Mouse (Mus musculus) thymus, postnatal 36 days (tissue): ENCODE measurements around the gene Dirc2.
A peak's percentile ranks its signal among the peaks of the same experiment; 100 is the strongest.

Experiments
- DNase-seq, 2 experiments: peaks; one replicate each; pipeline ENCODE4 v3.0.0; 2022; ENCODE audit warnings: mixed read lengths in 2 of 2

Dirc2 gene

DNA sequence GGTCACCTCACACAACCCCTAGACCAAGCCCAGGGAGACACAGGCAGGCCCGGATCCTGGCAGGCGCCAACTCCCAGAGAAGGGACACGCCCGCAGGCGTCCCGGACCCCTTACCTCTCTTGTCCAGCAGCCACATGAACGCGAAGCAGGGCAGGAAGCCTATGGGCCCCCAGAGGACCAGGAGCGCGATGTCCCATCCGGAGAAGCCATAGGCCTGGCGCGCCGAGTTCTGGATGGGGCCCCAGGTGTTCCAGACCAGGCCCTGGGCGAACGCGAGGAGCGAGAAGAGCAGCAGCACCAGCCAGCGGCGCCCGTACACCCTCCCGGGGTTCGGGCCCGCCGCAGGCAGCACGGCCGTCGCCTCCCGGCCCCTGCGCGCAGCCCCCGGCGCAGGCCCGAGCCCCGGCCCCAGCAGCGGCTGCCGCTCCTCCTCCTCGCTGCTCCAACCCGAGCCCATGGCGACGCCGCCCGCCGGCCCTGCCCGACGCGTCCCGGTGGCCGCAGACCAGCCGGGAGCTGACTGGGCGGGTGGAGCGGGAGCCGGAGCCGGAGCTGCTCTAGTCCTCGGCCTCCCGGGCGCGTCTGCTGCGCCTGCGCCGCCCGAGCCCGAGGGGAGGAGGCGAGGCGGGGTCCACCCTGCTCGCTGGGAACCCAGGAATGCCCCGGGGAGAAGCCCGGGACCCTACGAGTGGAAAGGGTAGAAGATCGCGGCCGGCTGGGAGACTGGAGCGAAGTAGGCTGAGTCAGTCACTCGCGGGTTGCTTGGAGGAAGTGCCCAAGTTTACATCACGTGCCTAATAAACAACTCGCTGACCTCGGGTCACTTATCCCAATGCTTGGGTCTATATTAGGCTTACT lies at the start of gene Dirc2:
TSS of gene Dirc2 (minus strand) at position 572 of the 858 bp plus-strand sequence.
- DNase-seq = peak; percentile 72 to 74

DNA sequence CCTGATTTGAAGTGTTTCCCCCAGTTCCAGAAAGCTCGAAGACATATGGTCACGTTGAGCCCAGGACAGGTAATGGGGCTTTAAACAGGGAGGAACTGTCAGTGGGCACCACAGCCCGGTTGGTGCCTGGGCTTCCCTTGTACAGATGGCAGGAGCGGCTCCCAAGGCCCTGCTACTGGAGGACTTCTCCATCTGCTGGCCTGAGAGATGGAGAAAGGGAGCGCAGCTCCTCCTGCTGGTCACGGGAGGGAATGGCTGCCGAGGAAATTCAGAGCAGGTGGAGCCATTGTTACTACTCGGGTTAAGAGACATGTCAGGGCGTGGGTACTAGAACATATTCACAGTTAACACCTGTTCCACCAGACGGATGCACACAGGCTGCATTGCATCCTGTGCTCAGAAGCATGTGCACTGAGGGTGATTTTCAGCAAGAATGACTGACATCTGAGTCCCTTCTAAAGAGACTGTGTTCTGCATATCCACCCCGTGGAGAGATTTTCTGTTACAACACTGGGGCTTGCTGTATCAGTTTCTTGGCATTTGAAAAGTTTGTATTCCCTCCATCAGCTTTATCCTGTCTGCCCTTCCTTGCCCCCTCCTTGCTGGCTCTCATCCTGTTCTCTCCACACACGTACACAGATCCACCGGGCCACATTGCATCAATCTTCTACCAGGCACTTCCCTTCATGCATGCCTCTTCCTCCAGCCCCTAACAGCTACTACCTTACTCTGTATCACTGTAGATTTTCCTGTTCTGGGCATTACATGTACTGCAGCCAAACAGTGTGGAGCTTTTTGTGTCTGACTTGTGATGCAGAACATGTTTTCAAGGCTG lies 48.3 kb upstream of the Dirc2 start:
- DNase-seq = peak; percentile 84 to 86

DNA sequence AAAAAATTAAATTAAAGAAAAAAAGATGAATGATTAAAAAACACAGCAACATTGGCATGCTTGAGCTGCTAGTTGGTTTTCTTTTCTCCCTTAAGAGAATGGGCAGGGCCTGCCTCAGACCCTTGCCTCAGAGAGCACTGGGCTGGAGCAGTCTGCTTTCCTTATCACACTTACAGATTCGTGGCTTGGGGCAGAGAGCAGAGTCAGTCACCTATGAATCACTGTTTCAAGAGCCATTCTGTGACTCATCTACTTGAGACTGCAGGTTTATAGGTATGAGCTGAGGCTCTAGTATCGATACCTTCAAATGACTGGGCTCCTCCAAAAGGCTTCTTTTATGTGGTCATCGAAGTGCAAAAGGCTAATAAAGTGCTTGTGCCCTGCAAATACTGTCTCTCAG lies 44.0 kb upstream of the Dirc2 start:
- DNase-seq = no peak

DNA sequence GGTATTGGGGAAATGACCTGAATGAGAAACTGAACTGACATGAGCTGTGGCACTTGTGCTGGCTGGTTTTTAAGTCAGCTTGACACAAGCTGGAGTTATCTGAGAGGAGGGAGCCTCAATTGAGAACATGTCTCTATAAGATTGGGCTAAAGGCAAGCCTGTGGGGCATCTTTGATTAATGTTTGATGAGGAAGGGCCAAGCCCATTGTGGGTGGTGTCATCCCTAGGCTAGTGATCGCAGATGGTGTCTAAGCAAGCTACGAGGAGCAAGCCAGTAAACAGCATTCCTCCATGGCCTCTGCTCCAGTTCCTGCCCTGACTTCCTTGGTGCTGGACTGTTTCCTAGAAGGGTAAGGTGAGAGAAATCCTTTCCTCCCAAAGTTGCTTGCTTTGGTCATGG lies 39.7 kb upstream of the Dirc2 start:
- no peak for DNase-seq

DNA sequence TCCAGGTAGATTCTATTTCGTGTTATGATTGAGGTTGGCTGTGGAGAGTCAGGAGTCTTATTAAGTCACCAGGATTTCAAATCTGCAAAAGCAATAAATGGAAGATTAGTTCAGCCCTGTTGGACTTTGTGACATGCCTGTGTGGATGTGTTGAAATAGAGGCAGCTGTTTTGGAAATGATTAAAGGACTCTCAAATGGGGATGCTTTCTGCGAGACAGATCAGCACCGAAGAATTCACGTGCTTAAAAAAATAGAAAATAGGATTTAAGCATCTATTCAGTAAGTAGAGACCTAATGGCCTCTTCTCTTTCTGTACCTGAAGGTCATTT lies 38.5 kb upstream of the Dirc2 start:
- no peak for DNase-seq

DNA sequence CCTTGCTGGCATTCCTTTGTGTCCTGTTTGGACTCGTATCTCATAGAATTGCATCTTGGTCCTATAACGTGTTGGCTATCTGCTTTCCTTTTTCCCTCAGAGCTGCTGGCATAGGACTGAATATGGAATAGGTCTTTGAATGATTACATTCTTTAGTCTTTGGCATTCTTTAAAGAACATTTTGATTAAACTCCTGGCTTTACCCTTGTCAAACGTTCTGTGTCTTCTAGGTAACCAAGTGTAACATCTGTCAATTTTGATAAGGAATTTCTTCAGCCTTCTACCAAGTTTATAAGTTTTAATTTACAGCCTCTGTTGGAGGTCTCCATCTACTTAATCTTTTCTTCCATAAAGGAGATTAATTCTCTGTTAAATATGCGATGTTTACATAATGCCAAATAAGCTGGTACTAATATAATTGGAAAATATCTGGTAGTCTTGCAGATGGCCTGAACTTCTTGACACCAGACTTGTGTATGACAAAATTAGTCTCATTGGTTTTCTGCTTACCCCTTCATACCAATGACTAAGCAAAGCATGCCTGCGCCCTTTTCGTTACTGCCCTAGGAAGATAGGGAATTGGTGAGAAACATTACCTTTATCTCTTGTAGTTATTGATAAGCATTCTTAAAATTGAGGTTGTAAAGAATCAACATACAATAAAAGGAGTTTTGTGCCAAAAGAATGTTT lies 38.0 kb upstream of the Dirc2 start:
- DNase-seq = no peak

DNA sequence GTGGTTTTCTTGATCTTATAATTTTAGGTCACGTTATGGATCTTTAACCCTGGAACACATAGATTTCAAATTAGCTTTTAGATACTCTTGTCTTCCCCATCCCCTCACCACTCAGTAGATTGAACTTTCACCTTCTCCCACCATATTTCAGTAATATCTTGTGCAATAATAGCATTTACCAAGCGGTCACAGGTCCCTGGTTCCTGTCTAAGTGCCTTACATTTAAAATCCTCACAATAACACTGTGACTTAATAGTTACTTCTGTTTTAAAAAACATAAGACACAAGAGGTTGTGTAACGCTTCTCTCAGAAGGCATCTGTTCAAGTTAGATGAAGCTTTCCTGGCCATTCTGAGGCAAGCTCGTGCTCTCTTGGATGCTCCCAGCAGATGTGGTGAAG lies 34.6 kb upstream of the Dirc2 start:
- no peak for DNase-seq

DNA sequence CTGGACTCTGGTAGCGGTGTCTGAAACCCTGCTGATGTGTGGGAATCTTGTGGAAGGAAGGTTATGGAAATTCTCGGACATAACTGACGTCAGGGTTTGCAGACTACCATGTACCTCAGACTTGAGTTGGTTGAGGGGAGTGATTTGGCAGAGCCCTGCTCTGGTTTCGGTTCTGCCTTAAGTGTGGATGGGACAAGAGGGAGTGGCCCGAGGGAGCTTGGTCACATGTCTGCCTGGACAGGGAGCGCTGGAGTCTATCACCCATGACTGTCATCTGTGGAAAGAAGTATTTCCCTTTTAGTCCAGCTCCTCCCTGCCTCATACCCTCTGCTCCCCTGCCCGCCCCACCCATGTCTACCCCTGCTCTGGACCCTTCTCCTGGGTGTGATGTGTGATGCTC lies 33.0 kb upstream of the Dirc2 start:
- DNase-seq = no peak

DNA sequence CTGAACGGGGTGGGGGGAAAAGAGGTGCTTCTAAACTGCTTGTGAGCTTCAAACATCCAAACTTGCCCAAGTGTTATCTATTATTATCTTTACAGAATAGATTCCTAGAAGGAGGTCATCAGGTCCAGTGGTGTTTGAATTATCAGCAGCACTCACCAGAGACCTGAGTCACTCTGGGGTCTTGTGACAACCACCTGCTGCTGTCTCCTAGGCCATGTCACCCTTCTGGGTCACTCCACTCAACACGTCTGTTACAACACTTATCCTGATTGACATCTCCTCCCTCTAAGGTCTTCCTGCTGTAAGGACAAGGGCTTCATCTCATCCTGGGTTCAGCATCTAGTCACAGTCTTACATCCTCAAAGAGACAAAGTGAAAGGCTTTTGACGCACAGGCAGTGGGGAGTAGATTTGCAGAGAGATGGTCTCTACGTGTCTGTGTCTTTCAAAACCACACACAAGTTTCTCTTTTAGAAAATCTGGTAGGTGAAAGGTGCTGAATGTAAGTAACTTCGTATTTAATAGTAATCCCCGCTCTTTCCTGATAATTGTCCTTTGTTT lies 22.9 kb upstream of the Dirc2 start:
- no peak for DNase-seq

DNA sequence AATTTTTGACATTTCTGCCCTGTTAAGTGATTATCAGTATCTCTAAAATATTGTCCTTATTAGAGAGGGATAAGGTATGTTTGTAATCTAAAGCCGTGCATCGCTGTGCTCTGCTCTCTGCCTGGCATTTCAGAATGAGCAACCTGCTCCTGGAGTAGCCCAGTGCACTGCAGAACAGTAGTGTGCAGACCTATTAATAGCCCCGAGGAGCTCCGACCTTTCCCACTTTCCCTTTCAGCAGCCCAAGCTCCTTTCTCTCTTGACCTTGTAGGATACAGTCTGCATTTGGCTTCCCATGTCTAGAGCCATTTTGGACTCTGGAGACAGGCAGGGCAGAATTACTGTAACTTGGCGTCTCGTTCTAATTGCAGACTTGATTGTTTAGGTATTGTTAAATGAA lies 19.2 kb upstream of the Dirc2 start:
- DNase-seq = no peak

DNA sequence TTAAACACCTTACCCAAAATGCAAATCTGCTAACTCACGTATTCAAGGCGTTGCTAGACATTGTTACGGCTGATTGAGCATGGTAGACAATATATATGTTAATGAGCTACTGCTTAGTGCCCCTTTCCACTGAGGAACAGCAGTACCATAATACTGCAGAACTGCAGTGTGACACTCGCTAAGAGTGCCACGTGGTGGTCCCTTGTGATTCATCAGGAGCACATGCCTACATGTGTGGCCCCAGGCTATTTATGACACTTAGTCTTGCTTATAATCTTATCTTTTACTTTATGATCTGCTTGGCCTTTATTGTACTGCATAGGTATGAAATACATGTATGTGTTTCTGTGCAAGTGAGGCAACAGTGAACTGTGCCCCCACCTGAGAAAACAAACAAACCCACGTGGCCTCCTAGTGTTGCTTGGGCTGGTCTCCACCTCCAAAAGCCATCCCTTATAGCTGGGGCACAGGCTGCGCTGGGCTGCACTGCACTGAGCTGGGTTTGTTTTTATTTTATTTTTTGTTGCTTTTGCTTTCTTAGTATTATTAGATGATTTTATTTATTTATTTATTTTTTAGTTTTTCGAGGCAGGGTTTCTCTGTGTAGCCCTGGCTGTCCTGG lies 18.5 kb upstream of the Dirc2 start:
- no peak for DNase-seq

DNA sequence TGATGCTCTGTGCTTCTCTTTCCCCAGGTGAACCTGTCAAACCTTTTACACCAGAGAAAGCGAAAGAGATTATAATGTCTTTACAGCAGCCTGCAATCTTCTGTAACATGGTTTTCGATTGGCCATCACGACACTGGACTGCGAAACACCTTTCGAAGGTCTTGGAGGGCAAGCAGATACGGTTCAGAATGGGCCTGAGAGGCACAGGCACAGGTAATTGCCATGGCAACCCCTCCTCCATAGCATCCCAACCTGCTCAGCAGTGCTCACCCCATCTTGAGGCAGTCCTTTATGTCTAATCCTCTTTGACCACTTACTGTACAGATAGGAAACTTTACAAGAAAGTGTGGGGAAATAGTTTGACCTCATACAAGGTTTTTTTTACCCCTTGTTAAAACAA lies 18.0 kb upstream of the Dirc2 start:
- DNase-seq = no peak

DNA sequence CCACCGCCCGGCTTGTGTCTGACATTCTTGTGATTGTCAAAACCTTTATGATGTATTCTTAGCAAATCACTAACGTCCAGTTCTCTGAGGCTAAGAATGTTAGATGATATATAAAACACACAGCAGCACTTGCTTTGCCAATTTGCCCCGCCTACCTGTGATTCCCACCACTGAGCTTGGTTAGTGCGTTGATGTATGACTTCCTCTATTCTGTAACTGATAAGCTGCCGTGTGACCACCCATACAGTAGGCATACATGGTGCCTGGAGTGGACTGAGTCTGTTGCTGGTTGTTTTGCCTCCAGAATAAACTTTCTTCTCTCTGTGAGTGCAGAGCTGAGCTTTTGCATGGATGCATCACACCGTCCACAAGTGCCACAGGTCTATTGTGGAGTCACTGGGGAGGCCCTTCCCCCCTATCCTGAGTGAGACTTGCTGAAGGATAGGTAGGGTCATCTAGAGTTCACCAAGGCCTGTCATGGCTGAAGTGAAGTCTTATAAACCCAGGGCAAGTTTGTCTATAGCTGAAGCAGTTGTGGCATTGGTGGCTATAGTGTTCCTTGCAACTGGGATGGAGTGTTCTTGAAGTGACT lies 15.1 kb upstream of the Dirc2 start:
- DNase-seq = no peak

DNA sequence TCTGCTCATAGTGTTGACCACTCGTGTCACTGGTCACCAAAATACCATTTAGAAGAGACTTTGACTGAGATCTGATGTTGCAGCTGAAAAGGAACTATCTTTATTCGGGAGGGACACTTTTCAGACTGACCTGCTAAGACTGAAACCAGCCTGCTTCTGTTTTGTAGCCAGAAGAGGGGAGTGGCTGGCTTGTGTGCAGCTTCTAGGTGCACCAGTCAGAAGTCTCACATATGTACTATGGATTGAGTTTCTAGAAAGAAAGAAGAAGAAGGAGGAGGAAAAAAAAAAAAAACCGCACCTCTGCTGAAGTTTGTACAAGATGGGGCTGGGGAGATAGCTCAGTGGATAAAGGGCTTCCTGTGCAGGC lies 14.0 kb upstream of the Dirc2 start:
- no peak for DNase-seq

DNA sequence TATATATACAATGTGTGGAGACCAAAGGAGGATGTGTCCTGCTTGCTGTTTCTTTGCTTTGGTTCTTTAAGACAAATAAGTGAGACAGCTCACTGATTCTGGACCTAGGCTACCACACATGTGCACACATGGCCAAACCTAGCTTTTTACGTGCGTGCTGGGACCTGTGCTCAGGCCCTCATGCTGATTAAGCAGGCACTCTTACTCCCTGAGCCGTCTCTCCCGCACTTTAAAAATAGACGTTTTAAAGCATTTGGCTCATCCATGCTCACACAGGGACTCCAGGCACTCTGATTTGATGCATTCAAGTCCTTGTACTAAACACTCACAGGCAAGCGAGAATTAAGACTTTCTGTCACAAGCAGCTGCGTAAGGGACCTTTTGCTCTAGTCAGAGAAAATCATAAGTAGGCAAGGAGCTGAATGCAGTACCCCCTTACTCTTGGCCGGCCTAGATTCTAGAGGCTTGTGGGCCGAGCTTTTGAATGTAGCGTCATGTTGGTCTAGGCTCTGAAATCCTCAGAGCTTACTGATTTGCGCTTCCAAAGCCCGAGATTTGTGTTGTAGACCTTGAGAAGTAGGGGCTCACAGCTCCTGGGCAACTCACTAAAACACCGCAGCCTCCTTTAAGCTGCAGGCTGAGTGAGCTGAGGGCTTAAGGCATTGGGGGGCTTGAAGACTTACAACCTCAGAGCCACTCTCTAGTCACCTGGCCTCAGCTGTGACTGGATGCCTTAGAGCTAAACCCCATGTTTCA lies 13.5 kb upstream of the Dirc2 start:
- no peak for DNase-seq

DNA sequence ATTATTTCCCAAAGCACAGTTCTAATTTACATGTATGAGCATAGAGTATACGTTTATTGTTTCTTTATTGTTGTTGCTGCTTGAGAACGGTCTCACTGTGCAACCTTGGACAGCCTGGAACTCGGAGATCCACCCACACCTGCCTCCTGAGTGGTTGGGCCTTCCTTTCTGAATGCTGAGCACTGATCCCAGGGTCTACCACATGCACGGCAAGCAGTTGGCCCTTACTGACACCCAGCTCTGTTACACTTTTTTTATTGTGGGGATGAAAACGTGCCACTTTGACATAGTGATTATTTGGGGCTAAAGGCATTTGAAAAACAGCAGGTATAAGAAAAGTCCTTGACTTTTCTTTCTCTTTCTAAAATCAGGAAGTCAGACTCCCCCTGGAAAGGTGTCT lies 12.5 kb upstream of the Dirc2 start:
- no peak for DNase-seq

DNA sequence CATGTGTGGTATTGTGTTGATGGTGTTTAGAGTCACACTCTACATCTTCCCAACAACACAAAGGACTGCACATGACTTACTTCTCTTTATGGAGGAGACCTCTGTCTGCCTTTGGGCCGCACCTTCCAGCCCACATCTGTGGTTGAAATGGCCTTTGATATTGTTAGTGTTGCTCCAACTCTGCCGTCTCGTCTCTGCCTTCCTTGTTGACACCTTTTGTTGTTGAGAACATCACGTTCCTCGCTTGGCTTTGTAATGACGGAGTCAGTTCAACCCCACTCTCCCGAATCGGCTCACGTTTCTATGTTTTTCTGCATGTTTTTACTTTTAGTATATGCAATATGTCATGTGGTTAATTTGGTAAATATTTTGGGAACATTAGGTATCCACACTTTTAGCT lies 11.9 kb upstream of the Dirc2 start:
- DNase-seq = no peak

DNA sequence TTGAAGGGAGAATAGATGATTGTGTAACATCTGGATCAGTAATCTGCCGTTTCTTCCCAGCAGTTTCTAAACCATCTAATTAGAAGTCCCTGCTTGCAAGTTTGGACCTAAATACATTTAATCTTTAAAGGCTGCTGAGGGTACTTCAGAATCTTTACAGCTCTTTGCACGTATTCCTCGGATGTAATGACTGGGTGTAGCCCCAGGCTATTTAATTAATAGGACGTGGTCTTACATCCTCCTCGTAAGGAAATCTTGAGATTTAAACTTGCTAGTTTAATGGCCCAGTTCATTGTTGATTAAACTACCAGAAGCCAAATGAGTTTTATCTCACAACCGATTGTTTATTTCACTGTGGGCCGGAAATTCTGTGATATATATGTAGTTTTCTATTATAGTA lies 10.5 kb upstream of the Dirc2 start:
- DNase-seq = no peak

DNA sequence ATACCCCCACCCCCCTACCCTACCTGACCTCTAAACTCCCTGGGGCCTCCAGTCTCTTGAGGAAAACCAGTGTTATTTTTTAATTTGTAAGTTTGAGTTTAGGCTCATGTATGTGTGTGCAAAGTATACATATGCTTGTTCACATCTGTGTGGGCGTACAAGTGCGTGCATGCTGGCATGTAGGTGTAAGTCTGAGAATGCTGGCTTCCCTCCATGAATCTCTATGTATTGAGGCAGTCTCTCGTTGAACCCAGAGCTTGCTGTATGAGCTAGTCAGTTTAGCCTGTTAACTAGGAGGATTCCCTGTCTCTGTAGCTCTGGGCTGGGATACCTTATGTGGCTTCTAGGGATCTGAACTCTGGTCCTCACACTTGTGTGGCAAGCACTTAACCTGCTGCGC lies 8.6 kb upstream of the Dirc2 start:
- DNase-seq = no peak

DNA sequence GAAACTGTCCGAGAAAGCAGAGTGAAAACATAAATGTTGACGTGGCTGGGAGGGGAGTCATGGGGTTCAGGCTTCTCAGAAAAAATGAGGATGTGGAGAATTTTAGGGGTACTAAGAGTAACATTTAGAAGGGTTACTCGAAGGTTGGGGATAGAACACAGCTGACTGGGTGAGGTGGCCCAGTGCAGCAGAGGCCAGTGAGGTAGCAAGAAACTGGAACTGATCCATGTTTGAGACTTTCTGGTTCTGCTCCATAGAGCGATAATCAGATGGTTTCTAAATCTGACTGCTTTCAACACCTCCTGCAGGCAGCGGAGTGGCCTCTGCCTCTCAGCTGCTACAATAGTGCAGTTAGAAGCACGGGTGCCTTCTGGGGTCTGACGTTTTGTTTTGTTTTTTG lies 7.6 kb upstream of the Dirc2 start:
- no peak for DNase-seq

DNA sequence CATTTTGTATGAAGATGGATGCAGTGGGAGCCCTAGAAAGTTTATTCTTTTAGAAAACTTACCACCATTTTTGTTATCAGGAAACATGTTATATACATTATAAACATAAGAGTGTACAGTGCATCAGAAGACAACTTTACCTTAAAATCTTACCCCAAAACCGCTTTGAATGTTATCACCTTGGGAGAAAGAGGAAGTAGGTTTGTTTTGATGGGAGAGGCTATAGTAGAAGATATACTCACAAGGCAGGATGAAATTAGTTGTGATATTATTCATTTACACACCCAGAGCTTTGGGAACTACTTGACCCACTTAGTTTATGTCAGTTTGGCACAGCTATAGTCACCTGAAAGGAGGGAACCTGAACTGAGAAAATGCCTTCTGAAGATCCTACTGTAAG lies 6.7 kb upstream of the Dirc2 start:
- DNase-seq = no peak

DNA sequence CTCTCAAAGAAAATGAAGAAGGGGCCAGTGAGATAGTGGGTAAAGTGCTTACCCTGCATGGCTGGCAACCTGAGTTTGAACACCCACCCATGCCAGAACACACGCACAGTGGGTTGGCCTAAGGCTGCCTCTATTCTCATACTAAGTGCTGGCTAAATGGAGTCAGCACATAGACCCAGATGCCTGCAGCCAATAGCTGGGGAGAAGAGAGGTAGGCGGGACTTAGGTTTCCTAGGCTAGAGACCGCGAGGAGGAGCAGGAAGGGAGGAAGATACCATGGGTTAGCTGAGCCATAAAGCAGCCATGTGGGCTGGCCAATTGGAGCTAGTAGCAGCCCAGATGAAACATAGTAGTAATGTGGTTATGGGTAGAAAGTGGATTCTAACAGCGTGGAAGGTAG lies 3.4 kb upstream of the Dirc2 start:
- no peak for DNase-seq
